Mouse (Mus musculus) heart, embryonic 12.5 days (tissue): ENCODE measurements around the gene Hspb1. TPM values are rescaled to one million over a fixed set of nuclear protein-coding genes. Genes with fewer than 3 reads are reported as not detected.

Experiments used
- ATAC-seq: fragments of 200-750 bp; cut with Nextera tagmentation; 2 replicates; pipeline ENCODE4 v1.8.0; 2017; ENCODE audit warnings: moderate TSS enrichment, moderate library complexity; ENCODE audit not compliant: insufficient number of reproducible peaks, low FRiP score
- H3K27ac ChIP-seq: fragments of 300-500 bp; sonication (generic); 2 replicates; pipeline ENCODE4 v1.5.1; 2016; ENCODE audit warnings: mild to moderate bottlenecking, moderate library complexity; ENCODE audit not compliant: poor library complexity, severe bottlenecking
- H3K27me3 ChIP-seq: fragments of 300-500 bp; sonication (generic); replicated peaks from 2 replicates; pipeline ENCODE4 v1.6.1; 2016; ENCODE audit warnings: mild to moderate bottlenecking, moderate library complexity
- H3K36me3 ChIP-seq: fragments of 300-500 bp; sonication (generic); 2 replicates; pipeline ENCODE4 v1.6.1; 2016; ENCODE audit warnings: mild to moderate bottlenecking, moderate library complexity
- H3K4me1 ChIP-seq: fragments of 300-500 bp; sonication (generic); replicated peaks from 2 replicates; pipeline ENCODE4 v1.6.1; 2016; ENCODE audit warnings: mild to moderate bottlenecking
- H3K4me2 ChIP-seq: fragments of 300-500 bp; sonication (generic); 2 replicates; pipeline ENCODE4 v1.6.1; 2016; ENCODE audit warnings: mild to moderate bottlenecking, moderate library complexity
- H3K4me3 ChIP-seq: fragments of 300-500 bp; sonication (generic); 2 replicates; pipeline ENCODE4 v1.5.1; 2016; ENCODE audit warnings: mild to moderate bottlenecking
- H3K9ac ChIP-seq: fragments of 300-500 bp; sonication (generic); 2 replicates; pipeline ENCODE4 v1.6.1; 2016; ENCODE audit warnings: mild to moderate bottlenecking, moderate library complexity
- H3K9me3 ChIP-seq: fragments of 300-500 bp; sonication (generic); replicated peaks from 2 replicates; pipeline ENCODE4 v1.6.1; 2016; ENCODE audit warnings: mild to moderate bottlenecking, moderate library complexity
- WGBS: fragments of 180-500 bp; shearing (Covaris S2); methylation state at CpG from one replicate; pipeline ENCODE4 v1.1.7; 2016; 5-methylcytosine and 5-hydroxymethylcytosine counted together
- polyA plus RNA-seq: library from polyadenylated mRNA; unstranded; fragments of >200 nt; fragmentation: Nextera tagmentation; extraction: Ambion mirVana; gene quantifications from 2 replicates; pipeline ENCODE4 v1.2.1, GENCODE M21; 2016

Gene Hspb1
- polyA plus RNA-seq, 1 experiment from 2014 or later = 1,021 TPM

DNA sequence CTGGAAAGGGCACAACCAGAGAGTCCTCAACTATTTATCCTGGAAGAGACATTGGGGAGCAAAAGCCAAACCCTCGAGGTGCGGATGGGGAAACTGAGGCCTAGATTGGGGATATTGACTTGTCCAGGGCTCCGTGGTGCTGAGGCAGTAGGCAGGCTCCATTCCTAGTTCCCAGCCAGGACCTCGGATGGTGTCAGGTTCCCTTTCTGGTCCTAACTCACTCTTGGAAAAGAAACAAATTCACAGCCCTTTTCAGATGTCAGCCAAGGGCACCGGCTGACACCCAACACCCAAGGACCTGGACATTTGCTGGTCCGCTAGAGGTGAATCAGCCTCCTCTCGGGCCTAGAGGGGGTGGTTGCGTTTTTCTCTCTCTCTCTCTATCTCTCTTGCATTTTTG lies 21.1 kb upstream of the Hspb1 start:
- Histone ChIP-seq H3K36me3 (no peaks in the 10 kb centered on the region), H3K4me3 (no peak overlapping the region), H3K4me2 (no peak overlapping the region), H3K9me3 (no peaks in the 10 kb centered on the region), H3K27me3 (peaks cover 94% of the 10 kb centered on the region), H3K9ac (no peak overlapping the region), H3K27ac (no peak overlapping the region), H3K4me1 (peaks cover 18% of the 10 kb centered on the region)
- 39% methylated on average over 8 of the region's 8 CpGs for WGBS
- ATAC-seq = no peak

DNA sequence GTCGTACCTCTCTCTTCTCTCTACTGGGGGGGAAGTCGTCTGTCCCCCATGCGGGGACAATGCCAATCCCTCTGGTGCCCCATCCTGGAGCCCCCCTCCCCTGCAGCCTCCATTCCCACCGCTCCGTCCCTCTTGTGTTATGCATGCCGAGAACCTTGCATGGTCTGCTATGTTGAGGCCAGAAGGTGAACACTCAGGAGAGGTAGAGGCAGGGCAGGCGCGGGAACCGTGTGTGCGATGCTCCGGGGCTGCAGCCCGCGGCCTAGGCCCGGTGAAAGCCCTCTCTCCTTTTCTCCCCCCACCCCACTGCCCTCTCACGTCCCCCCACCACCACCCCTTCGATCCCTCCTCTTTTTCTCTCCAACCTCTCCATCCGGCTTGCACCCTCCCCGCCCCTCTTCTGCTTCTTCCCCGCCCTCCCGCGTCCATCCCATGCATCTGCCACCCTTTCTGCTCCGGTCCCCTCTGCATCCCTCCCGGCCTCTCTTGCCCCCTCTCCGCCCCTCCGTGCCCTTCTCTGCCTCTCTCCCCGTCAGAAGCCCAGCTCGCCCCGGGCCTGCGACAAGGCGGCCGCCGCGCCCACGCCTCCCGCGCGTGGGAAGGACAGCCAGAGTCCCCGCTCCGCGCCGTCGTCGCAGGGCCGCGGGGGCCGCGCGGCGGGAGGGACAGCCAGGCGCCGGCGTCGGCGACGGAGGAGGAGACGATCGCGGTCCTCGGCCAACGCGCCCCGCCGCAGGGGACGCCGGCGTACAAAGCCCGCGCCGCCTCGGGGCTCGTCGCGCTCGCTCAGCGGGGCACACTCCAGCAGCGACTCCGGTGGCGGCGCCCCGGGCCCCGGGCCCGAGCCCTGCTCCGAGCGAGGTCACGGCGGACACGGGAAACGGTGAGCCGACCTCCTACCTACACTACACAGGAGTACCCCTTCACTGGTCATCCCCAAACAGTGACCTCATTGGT lies 19.8 kb upstream of the Hspb1 start:
- Histone ChIP-seq H3K4me1 (peaks cover 20% of the 10 kb centered on the region), H3K9me3 (no peaks in the 10 kb centered on the region), H3K27me3 (peaks cover 91% of the 10 kb centered on the region), H3K27ac (no peak overlapping the region), H3K36me3 (no peaks in the 10 kb centered on the region), H3K4me3 (peak overlapping the region; percentile 55), H3K4me2 (peak overlapping the region; percentile 89), H3K9ac (peak overlapping the region; percentile 69)
- 2% methylated on average over 70 of the region's 89 CpGs for WGBS
- peak; percentile 58 for ATAC-seq

DNA sequence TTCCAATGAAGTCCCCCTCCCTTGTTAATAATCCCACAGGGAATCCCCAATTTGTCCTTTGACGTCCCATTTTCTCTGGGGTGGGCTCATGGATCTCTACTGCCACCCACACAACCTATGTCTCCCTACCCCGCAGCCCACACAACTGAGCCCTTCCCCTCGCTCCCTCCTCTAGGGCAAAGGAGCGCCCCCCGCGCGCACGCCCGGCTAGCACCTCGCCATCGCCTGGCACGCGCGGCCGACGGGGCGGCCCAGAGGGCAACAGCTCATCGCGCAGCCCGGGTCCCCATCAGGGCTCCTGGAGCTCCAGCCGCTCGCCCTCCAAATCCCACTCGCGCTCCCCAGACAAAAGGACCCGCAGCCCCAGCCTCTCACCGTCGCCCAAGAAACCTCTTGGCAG lies 19.1 kb upstream of the Hspb1 start:
- H3K36me3 ChIP-seq = no peaks in the 10 kb centered on the region
- peak overlapping the region; percentile 69; the same call in 1 of the 2 replicates for H3K9ac ChIP-seq
- peaks cover 91% of the 10 kb centered on the region for H3K27me3 ChIP-seq
- H3K4me3 ChIP-seq = peak overlapping the region; percentile 55
- no peak for ATAC-seq
- peak overlapping the region; percentile 89 for H3K4me2 ChIP-seq
- H3K4me1 ChIP-seq = peaks cover 26% of the 10 kb centered on the region
- H3K9me3 ChIP-seq = no peaks in the 10 kb centered on the region
- H3K27ac ChIP-seq = no peak overlapping the region
- 2% methylated on average over 27 of the region's 27 CpGs for WGBS

DNA sequence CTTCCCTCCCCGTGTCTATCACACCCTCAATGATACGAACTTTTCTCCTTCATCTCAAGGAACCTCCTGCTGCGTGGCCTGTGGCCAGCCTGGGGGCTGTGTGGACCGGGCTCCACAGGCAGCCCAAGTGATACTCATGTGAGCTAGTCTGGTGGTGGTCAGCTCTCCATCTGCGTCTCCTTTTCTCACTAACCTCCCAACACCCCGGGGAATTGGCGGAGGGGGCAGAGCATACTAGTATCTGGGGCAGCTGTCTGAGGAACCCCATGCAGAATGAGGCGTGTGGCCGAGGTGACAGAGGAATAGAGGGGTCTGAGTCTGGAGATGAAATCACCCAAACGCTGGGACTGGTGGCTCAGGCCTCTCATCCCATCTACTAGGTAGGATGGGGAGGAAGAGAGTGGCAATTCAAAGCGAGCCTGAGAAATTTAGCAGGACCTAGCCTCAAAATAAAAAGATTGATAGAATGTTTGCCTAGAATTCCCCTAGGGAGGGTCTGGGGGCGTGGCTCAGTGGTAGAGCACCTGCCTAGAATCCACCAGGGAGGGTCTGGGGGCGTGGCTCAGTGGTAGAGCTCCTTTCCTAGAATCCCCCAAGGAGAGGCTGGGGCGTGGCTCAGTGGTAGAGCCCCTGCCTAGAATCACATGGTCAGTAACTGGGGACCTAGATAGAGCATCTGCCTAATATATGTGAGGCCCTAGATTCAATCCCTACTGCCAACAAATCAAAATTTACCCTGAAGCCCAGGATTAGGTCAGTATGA lies 17.9 kb upstream of the Hspb1 start:
- no peaks in the 10 kb centered on the region for H3K9me3 ChIP-seq
- H3K4me3 ChIP-seq = no peak overlapping the region
- H3K27ac ChIP-seq = no peak overlapping the region
- H3K36me3 ChIP-seq = no peaks in the 10 kb centered on the region
- H3K9ac ChIP-seq = no peak overlapping the region
- H3K4me2 ChIP-seq = no peak overlapping the region
- peaks cover 82% of the 10 kb centered on the region for H3K27me3 ChIP-seq
- peaks cover 26% of the 10 kb centered on the region for H3K4me1 ChIP-seq
- WGBS = 56% methylated on average over 14 of the region's 14 CpGs
- ATAC-seq = no peak

GRCm38 (mm10) chr5:135870505-135870904 lies 17.2 kb upstream of the Hspb1 start:
- WGBS = 87% methylated on average over 5 of the region's 5 CpGs
- Histone ChIP-seq H3K36me3 (no peaks in the 10 kb centered on the region), H3K4me2 (no peak overlapping the region), H3K4me1 (peaks cover 26% of the 10 kb centered on the region), H3K9ac (no peak overlapping the region), H3K27me3 (peaks cover 79% of the 10 kb centered on the region), H3K9me3 (no peaks in the 10 kb centered on the region), H3K4me3 (no peak overlapping the region), H3K27ac (no peak overlapping the region)
- no peak for ATAC-seq

DNA sequence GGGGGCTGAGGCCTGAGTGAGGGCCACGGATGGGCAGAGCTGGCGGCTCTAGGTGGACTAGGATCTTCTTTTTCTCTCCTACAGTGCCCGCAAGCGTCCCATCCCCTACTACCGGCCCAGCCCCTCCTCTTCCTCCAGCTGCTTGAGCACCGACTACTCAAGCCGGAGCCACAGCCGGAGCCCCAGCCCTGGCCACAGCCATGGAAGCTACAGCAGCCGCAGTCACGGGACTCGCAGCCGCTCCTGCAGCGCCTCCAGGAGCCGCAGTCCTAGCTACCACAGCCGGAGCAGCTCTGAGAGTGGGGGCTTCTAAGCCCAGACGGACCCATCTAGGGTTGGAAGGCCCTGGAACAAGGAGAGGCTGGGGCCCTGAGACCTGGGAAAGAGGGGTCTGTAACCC lies 14.7 kb upstream of the Hspb1 start:
- WGBS = 21% methylated on average over 16 of the region's 16 CpGs
- H3K4me1 ChIP-seq = peaks cover 24% of the 10 kb centered on the region
- peak overlapping the region; percentile 60 for H3K4me2 ChIP-seq
- H3K36me3 ChIP-seq = no peaks in the 10 kb centered on the region
- H3K9ac ChIP-seq = peak overlapping the region; percentile 50; the same call in 1 of the 2 replicates
- peak overlapping the region; percentile 11; the same call in 1 of the 2 replicates for H3K4me3 ChIP-seq
- H3K27me3 ChIP-seq = peaks cover 59% of the 10 kb centered on the region
- H3K27ac ChIP-seq = no peak overlapping the region
- H3K9me3 ChIP-seq = no peaks in the 10 kb centered on the region
- no peak for ATAC-seq

GRCm38 (mm10) chr5:135873753-135874152 lies 14.0 kb upstream of the Hspb1 start:
- H3K4me2 ChIP-seq = no peak overlapping the region
- H3K27ac ChIP-seq = no peak overlapping the region
- H3K27me3 ChIP-seq = peaks cover 52% of the 10 kb centered on the region
- no peak for ATAC-seq
- H3K4me3 ChIP-seq = no peak overlapping the region
- no peak overlapping the region for H3K9ac ChIP-seq
- no peaks in the 10 kb centered on the region for H3K9me3 ChIP-seq
- peaks cover 24% of the 10 kb centered on the region for H3K4me1 ChIP-seq
- no peaks in the 10 kb centered on the region for H3K36me3 ChIP-seq
- WGBS = 50% methylated on average over 9 of the region's 9 CpGs

GRCm38 (mm10) chr5:135877180-135877579 lies 10.5 kb upstream of the Hspb1 start:
- Histone ChIP-seq H3K27me3 (peaks cover 19% of the 10 kb centered on the region), H3K36me3 (no peaks in the 10 kb centered on the region), H3K27ac (no peak overlapping the region), H3K4me2 (peak overlapping the region; percentile 71), H3K4me1 (peaks cover 34% of the 10 kb centered on the region), H3K9ac (no peak overlapping the region), H3K4me3 (peak overlapping the region; percentile 49), H3K9me3 (no peaks in the 10 kb centered on the region)
- ATAC-seq = no peak
- WGBS = 13% methylated on average over 8 of the region's 8 CpGs

- H3K27ac ChIP-seq = no peak overlapping the region
- H3K4me3 ChIP-seq = peak overlapping the region; percentile 49
- H3K4me2 ChIP-seq = peak overlapping the region; percentile 71
- WGBS = under 1% methylated on average over 16 of the region's 16 CpGs
- H3K9ac ChIP-seq = peak overlapping the region; percentile 67
- H3K9me3 ChIP-seq = no peaks in the 10 kb centered on the region
- H3K4me1 ChIP-seq = peaks cover 33% of the 10 kb centered on the region
- ATAC-seq = no peak
- H3K27me3 ChIP-seq = peaks cover 14% of the 10 kb centered on the region
- no peaks in the 10 kb centered on the region for H3K36me3 ChIP-seq
Observed at GRCm38 (mm10) chr5:135877831-135878231, 9.9 kb upstream of the Hspb1 start.

- Histone ChIP-seq H3K4me3 (no peak overlapping the region), H3K9me3 (no peaks in the 10 kb centered on the region), H3K27ac (peak overlapping the region; percentile 45), H3K36me3 (no peaks in the 10 kb centered on the region), H3K27me3 (peaks cover 4% of the 10 kb centered on the region), H3K9ac (0 out of 2 replicates have a peak overlapping the region, but pooled peaks have one; percentile 1), H3K4me1 (peaks cover 25% of the 10 kb centered on the region), H3K4me2 (0 out of 2 replicates have a peak overlapping the region, but pooled peaks have one; percentile 13)
- ATAC-seq = peak; percentile 49
- 26% methylated on average over 13 of the region's 13 CpGs for WGBS
Observed at GRCm38 (mm10) chr5:135879449-135880158, 8.1 kb upstream of the Hspb1 start.
